Mouse (Mus musculus) kidney, postnatal 0 days (tissue): ENCODE results near the gene Dennd1b. TPM values are rescaled to one million over a fixed set of nuclear protein-coding genes. Genes with fewer than 3 reads are reported as not detected.

Experiments
- ATAC-seq: fragments of 200-750 bp; cut with Nextera tagmentation; replicated peaks from 2 replicates; pipeline ENCODE4 v1.8.0; 2017; ENCODE audit warnings: low read depth, moderate number of reproducible peaks, moderate TSS enrichment, moderate library complexity; ENCODE audit not compliant: low FRiP score
- DNase-seq: peaks from one replicate; pipeline ENCODE4 v3.0.0-alpha.2; 2016; ENCODE audit warnings: low spot score
- H3K27ac ChIP-seq: fragments of 300-500 bp; sonication (generic); 2 replicates; pipeline ENCODE4 v1.5.1; 2014; ENCODE audit warnings: mild to moderate bottlenecking
- H3K27me3 ChIP-seq: fragments of 300-500 bp; sonication (generic); 2 replicates; pipeline ENCODE4 v1.6.1; 2014; ENCODE audit warnings: low read length, mixed read lengths; ENCODE audit not compliant: insufficient read depth
- H3K36me3 ChIP-seq: fragments of 300-500 bp; sonication (generic); 2 replicates; pipeline ENCODE4 v1.6.1; 2014; ENCODE audit warnings: low read length, mixed read lengths; ENCODE audit not compliant: insufficient read depth
- H3K4me1 ChIP-seq: fragments of 300-500 bp; sonication (generic); replicated peaks from 2 replicates; pipeline ENCODE4 v1.6.1; 2014; ENCODE audit warnings: antibody characterized with exemption, low read length, mixed read lengths; ENCODE audit not compliant: insufficient read depth
- H3K4me2 ChIP-seq: fragments of 300-500 bp; sonication (generic); 2 replicates; pipeline ENCODE4 v1.6.1; 2014; ENCODE audit warnings: mild to moderate bottlenecking, low read length, moderate library complexity, mixed read lengths
- H3K4me3 ChIP-seq: fragments of 300-500 bp; sonication (generic); replicated peaks from 2 replicates; pipeline ENCODE4 v1.5.1; 2014; ENCODE audit warnings: low read depth, low read length
- H3K9ac ChIP-seq: fragments of 300-500 bp; sonication (generic); 2 replicates; pipeline ENCODE4 v1.6.1; 2014; ENCODE audit warnings: low read depth, low read length
- H3K9me3 ChIP-seq: fragments of 300-500 bp; sonication (generic); replicated peaks from 2 replicates; pipeline ENCODE4 v1.6.1; 2016; ENCODE audit warnings: low read length, inconsistent platforms, mixed read lengths
- CTCF ChIP-seq: IDR thresholded peaks from 2 replicates; pipeline ENCODE4 v1.5.1; 2016; ENCODE audit warnings: antibody characterized with exemption, low read depth, mild to moderate bottlenecking, moderate library complexity
- WGBS: fragments of 180-500 bp; shearing (Covaris S2); extraction: QIAGEN DNeasy Blood & Tissue Kit; methylation state at CpG from one replicate; pipeline ENCODE4 v1.1.7; 2014; 5-methylcytosine and 5-hydroxymethylcytosine counted together
- polyA plus RNA-seq: library from polyadenylated mRNA; unstranded; fragments of >200 nt; fragmentation: Nextera tagmentation; extraction: Ambion mirVana; gene quantifications from 2 replicates; pipeline ENCODE4 v1.2.1, GENCODE M21; 2015

The Dennd1b gene
- polyA plus RNA-seq, 1 experiment from 2014 or later, result 12.8 TPM

DNA sequence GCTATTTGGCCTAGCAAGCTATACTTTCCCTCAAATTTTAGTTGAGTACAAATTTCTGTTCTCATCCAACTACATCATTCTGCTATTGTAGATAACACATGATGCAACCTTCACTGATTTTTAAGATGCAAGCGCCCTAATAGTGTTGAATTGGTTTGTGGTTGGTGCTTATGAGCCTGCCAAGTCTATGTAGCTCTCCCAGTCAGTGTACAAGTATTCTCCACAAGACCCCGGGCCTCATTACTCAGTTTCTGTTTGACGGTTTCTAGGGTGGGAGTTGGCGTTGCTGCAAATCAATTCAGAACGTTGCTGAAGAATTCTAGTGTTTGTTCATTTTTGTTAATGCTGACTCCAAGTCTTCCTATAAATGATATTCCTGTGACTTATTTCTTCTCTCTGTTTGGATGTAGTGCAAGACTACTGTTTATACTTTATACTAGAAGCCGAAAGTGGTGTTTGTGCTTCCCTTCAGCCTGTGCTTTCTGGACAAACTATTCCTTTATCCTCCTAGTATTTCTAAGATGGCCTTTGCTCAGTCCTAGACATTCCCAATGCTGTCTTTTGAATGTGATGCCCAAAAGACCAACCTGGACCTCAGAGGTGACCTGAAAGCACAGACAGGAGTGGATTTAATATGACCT, 261.2 kb downstream of the Dennd1b start:
- H3K27me3 ChIP-seq, result no peaks in the 10 kb centered on the region
- no peak overlapping the region for H3K4me2 ChIP-seq
- no peak for ATAC-seq
- WGBS, result 59% methylated on average over 6 of the region's 6 CpGs
- H3K4me3 ChIP-seq, result no peak overlapping the region
- DNase-seq, result peak; percentile 29
- H3K9me3 ChIP-seq, result no peaks in the 10 kb centered on the region
- TF ChIP-seq CTCF, result no peak
- no peaks in the 10 kb centered on the region for H3K36me3 ChIP-seq
- H3K9ac ChIP-seq, result no peak overlapping the region
- H3K4me1 ChIP-seq, result no peaks in the 10 kb centered on the region
- H3K27ac ChIP-seq, result no peak overlapping the region

Other genes starting within 250 kb of the Dennd1b start
- gene Lhx9, start 114.9 kb upstream of the Dennd1b start, polyA plus RNA-seq, result 0.10 TPM in 1 of 2 replicates, not detected in the other
- gene 2310009B15Rik, start 106.6 kb upstream of the Dennd1b start, polyA plus RNA-seq, result 64.6 and 74.4 TPM in 2 replicates